Mouse (Mus musculus): ENCODE results near the gene Wdr25. TPM values are rescaled to one million over a fixed set of nuclear protein-coding genes. Genes with fewer than 3 reads are reported as not detected.

Wdr25 gene
- polyA plus RNA-seq, 1 experiment from 2014 or later, result 2.7 TPM

- WGBS, result 79% methylated on average over 18 of the region's 18 CpGs
- H3K4me2 ChIP-seq (replicated peaks; ENCODE audit: low read depth), result no peak overlapping the region
- TF ChIP-seq CTCF (IDR thresholded peaks at IDR 0.05; ENCODE audit: low read depth), result no peak
These were observed 116.7 kb downstream of the Wdr25 start for GRCm38 (mm10) chr12:109010070-109010649.

GRCm38 (mm10) chr12:109022181-109022691 lies 128.8 kb downstream of the Wdr25 start:
- no peak overlapping the region for H3K4me2 ChIP-seq (replicated peaks; ENCODE audit: low read depth)
- TF ChIP-seq CTCF (IDR thresholded peaks at IDR 0.05; ENCODE audit: low read depth), result no peak
- no peaks in the 10 kb centered on the region for H3K4me1 ChIP-seq (replicated peaks; ENCODE audit: control insufficient read depth, insufficient read depth, low read length)
- ATAC-seq, result no peak
- H3K36me3 ChIP-seq (ENCODE audit: control insufficient read depth, insufficient read depth), result peaks cover 5% of the 10 kb centered on the region; the same call in 1 of the 2 replicates
- H3K4me3 ChIP-seq (ENCODE audit: low read depth, low read length), result no peak overlapping the region
- WGBS, result 61% methylated on average over 10 of the region's 10 CpGs
- no peak overlapping the region for H3K9ac ChIP-seq (ENCODE audit: low read depth, low read length)
- no peak overlapping the region for H3K27ac ChIP-seq (ENCODE audit: low read depth, low read length)
- no peaks in the 10 kb centered on the region for H3K27me3 ChIP-seq (replicated peaks; ENCODE audit: control insufficient read depth, insufficient read depth, low read length)
- H3K9me3 ChIP-seq (ENCODE audit: control insufficient read depth), result no peaks in the 10 kb centered on the region

More at GRCm38 (mm10) chr12:109010070-109010649, 116.7 kb downstream of the Wdr25 start:
- Histone ChIP-seq H3K4me3 (ENCODE audit: low read depth, low read length) (no peak overlapping the region), H3K27me3 (replicated peaks; ENCODE audit: control insufficient read depth, insufficient read depth, low read length) (no peaks in the 10 kb centered on the region), H3K27ac (ENCODE audit: low read depth, low read length) (no peak overlapping the region), H3K4me1 (replicated peaks; ENCODE audit: control insufficient read depth, insufficient read depth, low read length) (no peaks in the 10 kb centered on the region), H3K9ac (ENCODE audit: low read depth, low read length) (no peak overlapping the region), H3K36me3 (ENCODE audit: control insufficient read depth, insufficient read depth) (no peaks in the 10 kb centered on the region), H3K9me3 (ENCODE audit: control insufficient read depth) (no peaks in the 10 kb centered on the region)
- ATAC-seq, result no peak

GRCm38 (mm10) chr12:109022966-109023365 lies 129.5 kb downstream of the Wdr25 start:
- no peaks in the 10 kb centered on the region for H3K4me1 ChIP-seq (replicated peaks; ENCODE audit: control insufficient read depth, insufficient read depth, low read length)
- H3K27me3 ChIP-seq (replicated peaks; ENCODE audit: control insufficient read depth, insufficient read depth, low read length), result no peaks in the 10 kb centered on the region
- WGBS, result 81% methylated on average over 5 of the region's 5 CpGs
- no peak overlapping the region for H3K4me3 ChIP-seq (ENCODE audit: low read depth, low read length)
- H3K9ac ChIP-seq (ENCODE audit: low read depth, low read length), result no peak overlapping the region
- no peaks in the 10 kb centered on the region for H3K9me3 ChIP-seq (ENCODE audit: control insufficient read depth)
- no peak for TF ChIP-seq CTCF (IDR thresholded peaks at IDR 0.05; ENCODE audit: low read depth)
- H3K27ac ChIP-seq (ENCODE audit: low read depth, low read length), result no peak overlapping the region
- no peak overlapping the region for H3K4me2 ChIP-seq (replicated peaks; ENCODE audit: low read depth)
- H3K36me3 ChIP-seq (ENCODE audit: control insufficient read depth, insufficient read depth), result peaks cover 5% of the 10 kb centered on the region; the same call in 1 of the 2 replicates
- ATAC-seq, result no peak

GRCm38 (mm10) chr12:109023780-109024179 lies 130.3 kb downstream of the Wdr25 start:
- no peak for ATAC-seq
- Histone ChIP-seq H3K27me3 (replicated peaks; ENCODE audit: control insufficient read depth, insufficient read depth, low read length) (no peaks in the 10 kb centered on the region), H3K36me3 (ENCODE audit: control insufficient read depth, insufficient read depth) (peaks cover 5% of the 10 kb centered on the region; the same call in 1 of the 2 replicates), H3K4me2 (replicated peaks; ENCODE audit: low read depth) (no peak overlapping the region), H3K27ac (ENCODE audit: low read depth, low read length) (no peak overlapping the region), H3K9ac (ENCODE audit: low read depth, low read length) (no peak overlapping the region), H3K4me3 (ENCODE audit: low read depth, low read length) (no peak overlapping the region), H3K4me1 (replicated peaks; ENCODE audit: control insufficient read depth, insufficient read depth, low read length) (no peaks in the 10 kb centered on the region), H3K9me3 (ENCODE audit: control insufficient read depth) (no peaks in the 10 kb centered on the region)
- TF ChIP-seq CTCF (IDR thresholded peaks at IDR 0.05; ENCODE audit: low read depth), result peak; percentile 53
- 64% methylated on average over 9 of the region's 9 CpGs for WGBS

- TF ChIP-seq CTCF (IDR thresholded peaks at IDR 0.05; ENCODE audit: low read depth), result no peak
- Histone ChIP-seq H3K27me3 (replicated peaks; ENCODE audit: control insufficient read depth, insufficient read depth, low read length) (peaks cover 10% of the 10 kb centered on the region; the same call in 1 of the 2 replicates), H3K9me3 (ENCODE audit: control insufficient read depth) (no peaks in the 10 kb centered on the region), H3K9ac (ENCODE audit: low read depth, low read length) (no peak overlapping the region), H3K27ac (ENCODE audit: low read depth, low read length) (no peak overlapping the region), H3K4me1 (replicated peaks; ENCODE audit: control insufficient read depth, insufficient read depth, low read length) (no peaks in the 10 kb centered on the region), H3K4me3 (ENCODE audit: low read depth, low read length) (no peak overlapping the region), H3K4me2 (replicated peaks; ENCODE audit: low read depth) (no peak overlapping the region), H3K36me3 (ENCODE audit: control insufficient read depth, insufficient read depth) (no peaks in the 10 kb centered on the region; the same call in 1 of the 2 replicates)
- WGBS, result 82% methylated on average over 2 of the region's 2 CpGs
- no peak for ATAC-seq
These were observed 143.6 kb downstream of the Wdr25 start for GRCm38 (mm10) chr12:109037026-109037425.

- Histone ChIP-seq H3K36me3 (ENCODE audit: control insufficient read depth, insufficient read depth) (no peaks in the 10 kb centered on the region), H3K9ac (ENCODE audit: low read depth, low read length) (no peak overlapping the region), H3K4me1 (replicated peaks; ENCODE audit: control insufficient read depth, insufficient read depth, low read length) (no peaks in the 10 kb centered on the region), H3K4me3 (ENCODE audit: low read depth, low read length) (no peak overlapping the region), H3K27ac (ENCODE audit: low read depth, low read length) (no peak overlapping the region), H3K9me3 (ENCODE audit: control insufficient read depth) (no peaks in the 10 kb centered on the region), H3K27me3 (replicated peaks; ENCODE audit: control insufficient read depth, insufficient read depth, low read length) (peaks cover 6% of the 10 kb centered on the region; the same call in 1 of the 2 replicates), H3K4me2 (replicated peaks; ENCODE audit: low read depth) (no peak overlapping the region)
- 58% methylated on average over 14 of the region's 14 CpGs for WGBS
- no peak for ATAC-seq
- TF ChIP-seq CTCF (IDR thresholded peaks at IDR 0.05; ENCODE audit: low read depth), result no peak
These were observed 144.9 kb downstream of the Wdr25 start for GRCm38 (mm10) chr12:109038179-109038819.
